Mouse (Mus musculus) gastrocnemius, adult 18-20 months (tissue): ENCODE data around the gene Ndufs4. TPM values are rescaled to one million over a fixed set of nuclear protein-coding genes. Genes with fewer than 3 reads are reported as not detected.

Source experiments
- total RNA-seq, 2 experiments: library from RNA; stranded (reverse); gene quantifications; 2 replicates each; pipeline ENCODE4 v1.2.3; 2021

Gene Ndufs4
- total RNA-seq, 2 experiments from 2014 or later: 313 to 352 TPM

Other genes with a start within 250 kb of the Ndufs4 start
- gene Fst, start 70.7 kb upstream of the Ndufs4 start, total RNA-seq: 1 to 10 TPM; 4.7 to 6.1 TPM